Mouse (Mus musculus) left cerebral cortex, adult 11 months (tissue): ENCODE results near the gene Foxo1.

Source experiments
- DNase-seq: peaks from one replicate; pipeline ENCODE4 v3.0.0; 2022; ENCODE audit warnings: low spot score

Gene Foxo1

DNA sequence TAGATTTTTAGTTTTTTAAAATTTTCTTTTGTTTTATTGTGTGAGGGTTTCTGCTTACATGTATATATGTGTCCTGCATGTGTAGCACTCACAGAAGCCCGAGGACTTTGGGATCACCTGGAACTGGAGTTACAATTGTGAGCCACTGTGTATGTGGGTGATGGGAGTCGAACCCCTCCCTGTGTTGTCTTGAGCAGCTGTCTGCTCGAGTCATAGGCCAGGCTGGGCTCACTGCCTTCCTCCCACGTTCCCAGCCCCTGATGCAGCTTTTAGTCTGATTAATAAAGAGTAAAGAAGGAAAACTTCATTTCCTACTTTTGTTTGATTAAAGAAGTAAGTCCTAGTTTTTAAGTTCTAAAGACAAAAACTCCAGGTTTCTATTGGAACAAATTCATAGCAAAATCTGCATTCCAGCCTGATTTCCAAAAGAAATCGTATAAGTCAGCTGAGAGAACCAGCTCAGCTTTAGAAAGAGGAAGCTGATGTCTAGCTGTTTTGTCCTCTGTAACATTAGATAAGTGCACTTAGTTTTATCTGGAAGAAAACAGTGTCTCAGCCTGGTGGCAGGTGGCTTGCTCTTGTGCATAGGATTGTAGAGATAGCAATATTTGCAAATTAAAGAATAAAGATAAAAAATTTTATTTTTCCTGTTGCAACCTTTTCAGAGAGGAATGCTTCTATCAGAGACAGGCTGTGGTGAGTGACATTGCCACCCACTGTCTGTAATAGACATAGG, 40.6 kb downstream of the Foxo1 start:
- no peak for DNase-seq

- no peak for DNase-seq
Measured at GRCm38 (mm10) chr3:52320516-52321270, 52.6 kb downstream of the Foxo1 start.

- no peak for DNase-seq
Measured at GRCm38 (mm10) chr3:52322401-52323385, 54.6 kb downstream of the Foxo1 start.

- DNase-seq: no peak
Measured at GRCm38 (mm10) chr3:52325006-52325405, 56.9 kb downstream of the Foxo1 start.

DNA sequence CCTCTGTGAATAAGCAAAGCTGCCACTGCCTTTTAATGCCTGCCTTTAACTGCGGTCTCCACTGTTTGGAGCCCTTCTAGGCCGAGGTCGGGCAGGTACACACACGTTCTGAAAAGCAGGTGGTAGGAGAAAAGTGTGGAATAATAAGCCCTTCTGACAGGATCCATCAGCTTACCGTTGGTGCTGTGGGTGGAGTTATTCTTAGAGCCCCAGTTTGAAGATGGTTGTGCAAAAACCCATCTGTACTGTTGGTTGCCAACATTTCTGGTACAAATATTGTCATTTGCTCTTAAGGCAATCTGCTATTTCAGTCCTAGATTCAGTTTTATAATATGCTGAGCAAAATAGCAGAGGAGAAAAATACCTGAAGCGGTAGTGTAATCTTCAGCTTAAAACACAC, 58.6 kb downstream of the Foxo1 start:
- DNase-seq: peak; percentile 23

GRCm38 (mm10) chr3:52327146-52327545, 59.0 kb downstream of the Foxo1 start:
- no peak for DNase-seq

DNA sequence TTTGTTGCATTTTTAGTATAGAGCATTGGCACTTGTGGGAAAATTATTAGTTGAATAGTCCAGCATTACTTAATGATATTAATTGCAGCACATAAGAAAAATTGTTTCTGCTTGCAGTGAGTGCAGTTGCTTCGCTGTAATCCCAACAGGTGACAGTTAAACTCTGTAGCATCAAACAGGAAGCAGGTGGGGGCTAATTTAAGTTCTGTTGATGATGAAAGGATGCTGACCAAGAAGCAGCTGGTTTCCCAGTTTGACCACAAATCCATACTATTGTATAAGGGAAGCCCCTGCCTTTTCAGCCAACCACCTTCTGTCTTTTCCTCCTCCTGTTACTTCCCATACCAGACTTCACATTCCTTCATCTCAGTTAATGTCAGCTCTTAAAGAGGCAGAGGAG, 63.6 kb downstream of the Foxo1 start:
- no peak for DNase-seq

DNA sequence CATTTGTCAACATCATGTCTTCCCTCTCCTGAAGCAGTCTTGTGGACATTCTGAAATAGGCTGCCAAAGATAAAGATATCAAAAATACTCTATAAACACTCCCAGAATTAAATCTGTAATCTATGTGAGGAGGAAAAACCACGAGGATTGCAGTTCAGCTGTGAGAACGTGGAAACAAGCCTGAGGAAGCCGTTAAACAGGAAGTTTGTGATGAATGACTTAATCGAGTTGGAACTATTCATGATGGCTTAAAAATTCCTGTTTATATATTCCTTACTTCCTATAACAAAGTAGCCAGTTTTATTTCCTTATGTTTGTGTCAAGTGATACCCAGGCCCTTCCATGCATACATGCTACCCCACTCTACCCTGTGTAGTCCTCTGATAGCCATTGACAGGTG, 70.6 kb downstream of the Foxo1 start:
- DNase-seq: no peak

DNA sequence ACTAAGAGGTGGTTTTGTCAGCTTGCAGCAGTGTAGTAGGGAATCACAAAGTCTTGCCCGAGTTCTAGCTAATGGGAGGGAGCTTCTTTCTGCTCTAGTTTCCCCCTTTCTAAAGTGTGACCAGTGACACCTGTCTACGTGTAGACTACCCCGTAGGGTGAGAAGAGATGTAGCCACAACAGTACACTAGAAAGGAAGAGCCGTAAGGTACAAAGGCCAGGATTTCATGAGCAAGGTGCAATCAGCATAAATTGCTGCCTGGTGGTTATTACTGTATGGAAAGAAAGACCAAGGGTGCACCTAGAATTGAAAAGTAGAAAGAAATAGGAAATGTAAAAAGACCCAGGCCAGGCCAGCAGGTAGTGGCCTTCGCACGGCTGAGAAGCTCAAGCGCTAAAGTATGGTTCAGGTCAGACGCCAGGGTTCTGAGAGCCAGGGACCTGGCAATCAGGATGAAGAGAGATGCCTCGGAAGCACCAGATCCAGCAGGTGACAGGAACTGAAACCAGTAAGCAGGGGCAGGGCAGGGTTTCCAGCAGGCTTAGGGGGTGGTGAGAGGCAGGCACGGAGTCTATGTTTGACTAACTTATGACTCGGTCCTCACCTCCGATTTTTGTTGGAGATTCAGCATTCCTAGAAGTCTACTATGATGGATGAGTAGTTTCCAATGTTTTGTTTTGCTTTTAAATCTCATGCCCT, 72.3 kb downstream of the Foxo1 start:
- no peak for DNase-seq

DNA sequence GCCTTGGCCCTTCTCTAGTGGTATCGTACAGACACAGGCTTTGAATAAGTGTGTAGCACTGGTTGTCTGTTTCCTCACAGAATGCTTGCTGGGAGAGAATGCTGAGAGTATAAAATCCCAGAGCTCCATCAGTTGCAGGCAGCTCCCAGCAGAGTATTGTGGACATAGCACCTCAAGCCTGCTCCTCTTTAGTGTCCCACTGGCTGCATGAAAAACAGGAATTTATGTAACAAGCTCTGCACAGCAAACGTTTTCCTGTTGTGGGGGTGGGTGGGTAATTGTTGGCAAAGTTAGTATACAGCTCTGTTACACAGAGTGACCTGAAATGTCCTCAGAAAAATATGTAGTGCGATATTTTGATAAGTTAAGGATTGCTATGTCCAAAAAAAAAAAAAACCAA, 74.1 kb downstream of the Foxo1 start:
- no peak for DNase-seq

GRCm38 (mm10) chr3:52342801-52343200, 74.7 kb downstream of the Foxo1 start:
- DNase-seq: no peak

DNA sequence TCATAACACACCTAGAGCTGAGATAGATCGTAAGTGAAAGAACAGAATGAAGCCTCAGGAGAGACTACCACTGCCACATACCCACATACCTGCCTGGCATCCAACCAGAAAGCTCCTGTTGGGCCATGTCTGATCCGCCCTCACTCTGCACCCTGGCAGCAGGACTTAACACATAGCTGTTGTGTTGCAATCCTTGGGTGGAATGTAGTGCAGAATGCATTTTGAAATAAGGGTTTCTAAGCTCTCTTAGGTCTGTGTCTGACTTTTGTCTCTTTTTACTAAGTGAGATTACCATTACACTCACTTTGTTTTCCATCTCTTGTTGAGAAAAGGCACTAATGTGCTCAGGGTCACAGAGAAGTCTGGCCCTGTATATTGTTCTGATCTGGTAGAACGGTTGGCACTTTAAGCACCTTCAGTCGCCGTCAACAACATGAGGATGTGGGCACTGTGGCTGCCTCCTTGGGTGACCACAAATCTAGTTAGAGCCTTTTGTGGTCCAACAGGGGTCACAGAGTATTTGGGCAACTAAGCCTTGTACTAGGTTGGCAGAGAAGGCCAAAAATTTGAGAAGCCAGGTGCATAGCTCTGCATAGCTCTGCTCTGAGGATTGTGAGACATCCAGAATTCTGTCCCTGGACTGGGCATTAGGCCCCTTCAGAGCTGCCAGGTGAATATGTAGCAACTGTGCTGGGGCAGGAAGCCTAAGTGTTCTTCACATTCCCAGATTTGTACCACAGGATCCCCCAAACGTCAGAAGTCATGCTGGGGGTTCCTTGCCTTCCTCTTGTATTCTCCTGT, 75.3 kb downstream of the Foxo1 start:
- no peak for DNase-seq

- no peak for DNase-seq
Measured at GRCm38 (mm10) chr3:52345881-52346280, 77.7 kb downstream of the Foxo1 start.

DNA sequence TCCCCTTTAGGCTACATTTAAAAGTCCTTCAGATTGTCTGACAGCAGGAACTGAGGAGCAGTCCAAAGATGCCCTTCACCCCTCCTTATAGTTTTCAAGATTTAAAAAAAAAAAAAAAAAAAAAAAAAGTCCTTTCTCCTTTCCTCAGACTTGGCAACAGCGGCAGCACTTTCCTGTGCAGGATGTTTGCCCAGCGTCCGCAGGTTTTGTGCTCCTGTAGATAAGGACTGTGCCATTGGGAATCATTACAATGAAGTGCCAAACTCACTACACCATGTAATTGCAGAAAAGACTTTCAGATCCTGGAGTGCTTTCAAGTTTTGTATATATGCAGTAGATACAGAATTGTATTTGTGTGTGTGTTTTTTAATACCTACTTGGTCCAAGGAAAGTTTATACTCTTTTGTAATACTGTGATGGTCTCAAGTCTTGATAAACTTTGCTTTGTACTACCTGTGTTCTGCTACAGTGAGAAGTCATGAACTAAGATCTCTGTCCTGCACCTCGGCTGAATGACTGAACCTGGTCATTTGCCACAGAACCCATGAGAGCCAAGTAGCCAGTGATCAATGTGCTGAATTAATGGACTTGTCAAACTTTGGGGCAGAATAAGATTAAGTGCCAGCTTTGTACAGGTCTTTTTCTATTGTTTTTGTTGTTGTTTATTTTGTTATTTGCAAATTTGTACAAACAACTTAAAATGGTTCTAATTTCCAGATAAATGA, 79.0 kb downstream of the Foxo1 start:
- no peak for DNase-seq

DNA sequence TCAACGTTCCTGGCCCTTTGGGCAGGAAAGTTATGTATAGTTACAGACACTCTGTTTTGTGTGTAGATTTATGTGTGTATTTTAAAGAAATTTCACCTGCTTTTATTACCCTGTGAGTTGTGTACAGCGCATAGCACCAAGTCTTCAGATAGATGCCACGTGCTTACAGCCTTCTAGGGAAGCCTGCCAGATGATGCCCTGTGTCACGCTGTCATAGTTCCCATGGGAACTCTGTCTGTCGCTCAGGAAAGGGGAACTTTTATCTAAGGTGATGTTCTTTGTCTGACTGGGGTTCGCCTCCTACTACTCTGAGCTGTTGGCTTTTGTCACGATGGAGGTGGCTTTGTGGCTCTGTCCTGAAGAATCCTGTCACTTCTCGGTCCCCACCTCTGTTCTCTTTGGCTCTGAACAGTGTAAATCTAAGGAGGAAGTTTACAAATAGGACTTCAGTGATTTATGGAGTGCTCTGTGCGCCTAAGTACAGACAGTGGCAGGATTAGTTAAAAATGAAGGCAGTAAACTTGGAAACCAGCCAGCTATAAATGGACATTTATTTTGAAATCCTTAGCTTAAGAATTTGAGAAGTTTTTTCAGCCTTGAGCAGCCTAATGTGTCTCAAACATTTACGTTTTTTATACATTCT, 80.0 kb downstream of the Foxo1 start:
- no peak for DNase-seq

DNA sequence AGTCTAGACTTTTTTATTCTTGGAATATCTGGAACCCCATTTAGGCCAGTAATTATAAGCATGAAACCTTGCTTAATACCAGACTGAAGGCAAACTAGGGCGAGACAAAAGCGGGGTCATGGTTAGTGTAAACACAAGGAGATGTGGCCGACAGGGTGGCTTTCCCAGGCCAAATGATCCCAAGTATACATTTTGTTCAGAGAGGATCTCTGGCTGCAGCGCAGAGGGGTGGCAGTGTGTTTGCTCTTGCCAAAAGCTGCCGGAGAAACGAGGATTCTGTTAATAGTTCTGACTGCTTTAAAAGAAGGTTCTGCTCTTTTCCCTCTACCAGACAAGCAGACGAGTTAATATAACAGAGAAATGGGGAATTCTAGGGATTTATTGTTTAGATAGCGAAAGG, 82.5 kb downstream of the Foxo1 start:
- DNase-seq: no peak

DNA sequence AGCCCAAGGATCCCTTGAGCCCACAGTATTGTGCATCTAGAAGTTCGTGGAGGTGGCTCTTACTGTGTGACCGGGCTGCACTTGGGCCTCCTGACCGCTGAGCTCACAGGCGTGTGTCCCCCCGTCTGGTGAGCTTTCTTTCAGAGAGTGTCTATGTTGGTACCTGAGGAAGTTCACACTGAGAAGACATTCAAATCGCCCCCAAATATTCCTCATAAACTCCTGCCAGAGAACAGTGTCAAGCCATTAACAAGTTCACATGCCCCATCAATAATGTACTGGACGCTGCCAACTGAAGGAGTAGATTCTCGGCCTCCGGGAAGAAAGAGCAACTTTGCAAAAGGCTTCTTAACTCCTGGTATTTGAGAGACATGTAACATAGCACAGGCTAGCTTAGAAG, 83.8 kb downstream of the Foxo1 start:
- no peak for DNase-seq

DNA sequence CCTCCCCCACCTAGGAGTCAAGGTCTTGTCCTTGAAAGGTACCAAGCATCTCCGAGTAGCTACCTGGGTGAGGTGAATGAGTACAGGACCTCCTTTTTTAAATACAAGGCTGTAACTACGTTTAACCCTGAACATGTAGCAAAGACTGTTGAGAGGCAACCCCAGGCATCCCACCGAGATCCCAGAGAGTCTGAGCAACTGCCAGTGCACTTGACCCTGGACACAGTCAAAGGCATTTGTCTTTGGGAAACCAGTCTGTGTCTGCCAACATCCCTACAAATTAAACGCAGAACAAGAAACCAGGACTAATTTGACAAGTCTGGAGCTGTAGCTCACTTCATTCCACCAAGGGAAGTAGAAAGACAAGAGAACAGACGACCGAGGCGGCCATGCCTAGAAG, 86.1 kb downstream of the Foxo1 start:
- DNase-seq: no peak

- DNase-seq: no peak
Measured at GRCm38 (mm10) chr3:52357265-52357953, 89.3 kb downstream of the Foxo1 start.
